Mouse (Mus musculus): ENCODE data around the gene Slc5a5.

Gene Slc5a5

DNA sequence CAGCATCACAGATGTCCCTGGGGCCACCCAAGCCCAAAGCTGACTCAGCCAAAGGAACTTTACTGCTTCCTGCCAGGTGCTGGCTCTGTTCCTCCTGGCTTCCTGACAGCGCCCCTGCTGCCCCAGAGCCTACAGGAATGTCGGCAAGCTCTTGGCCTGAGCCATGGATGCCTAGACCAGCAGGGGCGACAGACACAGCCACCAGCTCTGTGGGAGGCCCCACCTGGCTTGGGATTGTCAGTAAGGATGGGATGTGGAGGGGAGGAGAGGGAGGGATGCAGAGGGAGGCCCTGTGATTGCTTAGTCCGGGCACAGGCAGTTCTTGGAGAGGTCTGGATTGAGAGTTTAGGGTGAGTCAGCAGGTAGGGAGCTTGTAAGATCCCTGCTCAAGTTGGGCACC is 12.4 kb downstream of the Slc5a5 start:
- DNase-seq (ENCODE audit: low spot score in 2 of 2) = no peak

DNA sequence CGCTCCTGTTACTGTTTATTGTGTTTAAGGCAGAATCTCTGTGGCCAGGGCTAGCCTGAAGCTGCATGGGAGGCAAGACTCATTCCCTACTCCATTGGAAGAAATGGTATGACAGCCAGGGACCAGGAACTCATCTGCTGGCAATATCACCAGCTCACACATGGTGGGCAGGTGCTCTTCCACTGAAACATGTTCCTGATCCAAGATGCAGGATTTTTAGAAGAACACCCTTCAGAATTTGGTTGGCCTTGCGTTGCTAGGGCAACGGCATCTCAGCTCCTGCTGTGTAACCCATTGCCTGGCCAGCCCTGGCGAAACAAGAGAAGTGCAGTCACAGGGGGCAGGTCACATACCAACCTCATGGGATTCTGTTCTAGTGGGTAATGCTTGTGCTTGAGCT is 13.1 kb downstream of the Slc5a5 start:
- DNase-seq (ENCODE audit: low spot score in 2 of 2) = no peak

DNA sequence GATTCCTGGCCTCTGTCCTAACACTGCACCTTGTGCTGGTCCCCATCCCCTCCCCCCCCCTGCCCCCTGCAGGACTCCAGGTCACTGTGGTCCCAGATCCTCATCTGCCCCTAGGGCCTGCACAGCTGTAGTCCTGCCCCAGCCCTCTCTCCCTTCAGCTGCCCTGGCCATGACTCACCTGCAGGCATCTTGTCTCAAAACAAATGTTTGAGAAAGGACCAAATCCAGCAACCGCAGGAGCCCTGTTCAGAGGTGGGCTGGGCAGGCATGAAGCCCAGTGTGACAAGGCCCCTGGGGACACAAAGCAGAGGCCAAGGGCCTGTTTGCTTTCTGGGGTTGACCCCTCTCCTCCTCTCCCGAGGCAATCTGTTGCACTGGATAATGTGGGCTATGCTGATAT is 14.4 kb downstream of the Slc5a5 start:
- no peak for DNase-seq (ENCODE audit: low spot score in 2 of 2)

DNA sequence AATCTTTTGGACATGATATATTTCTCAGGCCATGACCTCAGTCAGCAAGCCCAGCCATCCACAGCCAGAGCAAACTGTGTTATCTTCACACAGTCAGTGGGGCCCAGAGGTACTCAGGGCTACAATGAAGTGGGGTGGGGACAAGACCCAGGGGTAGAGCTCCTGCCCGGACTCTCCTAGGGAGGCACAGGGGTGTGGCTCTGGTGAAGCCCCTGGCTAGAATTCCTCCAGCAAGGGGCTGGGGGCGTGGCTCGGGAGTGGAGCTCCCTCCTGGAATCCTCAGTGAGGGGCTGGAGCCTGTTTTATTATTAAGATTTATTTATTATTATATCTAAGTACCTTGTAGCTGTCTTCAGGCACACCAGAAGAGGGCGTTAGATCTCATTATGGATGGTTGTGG is 16.2 kb downstream of the Slc5a5 start:
- no peak for DNase-seq (ENCODE audit: low spot score in 2 of 2)

DNA sequence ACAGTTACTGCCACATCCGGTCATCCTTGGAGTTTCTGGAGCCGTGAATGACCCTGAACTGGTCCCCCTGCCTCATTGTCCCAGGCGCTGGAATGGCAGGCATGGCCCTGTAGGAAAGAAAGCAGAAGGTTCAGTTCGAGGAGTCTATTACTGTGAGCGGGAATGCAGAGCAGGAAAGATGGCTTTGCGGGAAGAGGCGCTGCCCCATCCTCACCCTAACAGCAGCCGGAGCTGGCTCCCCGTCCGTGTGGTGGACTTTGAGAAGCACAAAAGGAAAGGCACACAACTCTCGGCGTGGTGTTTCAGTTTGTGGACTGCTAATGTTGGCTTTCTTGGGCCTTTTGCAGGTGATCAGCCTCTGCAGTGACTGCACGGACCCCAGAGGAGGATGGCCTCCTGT is 18.1 kb downstream of the Slc5a5 start:
- no peak for DNase-seq (ENCODE audit: low spot score in 2 of 2)

DNA sequence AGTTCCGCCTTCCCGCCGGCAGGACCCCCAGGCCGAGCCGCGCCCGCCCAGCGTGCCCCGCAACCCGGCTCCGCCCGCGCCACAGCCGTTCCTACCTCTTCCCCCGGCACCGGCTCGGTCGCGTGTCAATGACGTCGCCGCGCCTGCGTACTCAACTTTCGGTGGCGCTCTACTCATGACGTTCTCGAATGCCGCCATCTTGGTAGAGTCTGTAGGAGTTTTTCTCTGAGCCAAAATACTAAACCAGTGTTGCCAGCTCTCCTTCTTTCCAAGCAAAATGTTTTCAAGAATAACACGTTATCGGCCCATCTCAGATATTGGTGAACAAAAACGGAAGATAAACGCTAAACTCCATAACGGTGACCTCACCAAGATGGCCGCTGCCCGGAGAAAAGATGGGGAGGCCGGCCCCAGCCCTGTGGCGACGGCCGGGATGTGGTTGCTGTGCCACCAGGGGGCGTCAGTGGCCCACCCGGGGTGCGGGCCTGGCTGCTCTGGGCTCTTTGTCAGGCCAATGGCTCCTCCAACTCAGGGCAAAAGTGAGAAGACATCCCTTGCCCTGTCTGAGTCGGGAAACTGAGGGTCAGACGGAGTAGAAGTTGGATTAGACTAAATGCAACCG is 19.1 kb downstream of the Slc5a5 start, which contains the start of gene Ccdc124:
Gene Ccdc124 (minus strand): TSS at position 572 of the 622 bp plus-strand sequence.
- peak; percentile 89 to 97 for DNase-seq (ENCODE audit: low spot score in 2 of 2)

DNA sequence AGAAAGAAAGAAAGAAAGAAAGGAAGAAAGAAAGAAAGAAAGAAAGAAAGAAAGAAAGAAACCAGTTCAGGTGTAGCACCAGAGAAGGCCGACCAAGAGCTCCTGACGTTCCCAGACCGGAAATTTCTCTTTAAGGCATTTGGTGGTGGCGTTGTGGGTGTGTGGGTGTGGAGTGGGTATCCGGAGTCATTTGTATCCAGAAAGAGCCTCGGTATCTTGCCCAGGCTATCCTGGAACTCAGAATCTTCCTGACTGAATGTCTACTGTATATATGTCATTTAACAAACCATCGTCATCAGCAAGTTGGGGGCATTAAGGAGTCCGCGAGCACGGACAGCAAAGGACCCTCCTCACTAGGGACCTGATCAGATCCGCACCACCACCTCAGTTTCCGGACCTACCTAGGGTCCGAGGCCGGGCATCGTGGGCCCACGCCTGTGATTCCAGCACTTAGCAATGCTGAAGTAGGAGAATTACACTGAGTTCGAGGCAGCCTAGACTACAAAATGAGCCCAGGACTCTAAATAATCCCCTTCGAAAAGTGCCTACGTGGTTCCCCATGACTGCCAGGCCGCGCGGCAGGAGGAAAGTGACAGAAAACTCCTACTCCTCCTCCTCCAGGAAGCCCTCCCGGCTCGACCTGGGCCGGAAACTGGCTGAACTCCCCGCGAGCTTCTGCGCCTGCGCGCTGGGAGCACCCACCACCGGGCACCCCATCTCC is 19.8 kb downstream of the Slc5a5 start:
- DNase-seq (ENCODE audit: low spot score in 2 of 2) = no peak

DNA sequence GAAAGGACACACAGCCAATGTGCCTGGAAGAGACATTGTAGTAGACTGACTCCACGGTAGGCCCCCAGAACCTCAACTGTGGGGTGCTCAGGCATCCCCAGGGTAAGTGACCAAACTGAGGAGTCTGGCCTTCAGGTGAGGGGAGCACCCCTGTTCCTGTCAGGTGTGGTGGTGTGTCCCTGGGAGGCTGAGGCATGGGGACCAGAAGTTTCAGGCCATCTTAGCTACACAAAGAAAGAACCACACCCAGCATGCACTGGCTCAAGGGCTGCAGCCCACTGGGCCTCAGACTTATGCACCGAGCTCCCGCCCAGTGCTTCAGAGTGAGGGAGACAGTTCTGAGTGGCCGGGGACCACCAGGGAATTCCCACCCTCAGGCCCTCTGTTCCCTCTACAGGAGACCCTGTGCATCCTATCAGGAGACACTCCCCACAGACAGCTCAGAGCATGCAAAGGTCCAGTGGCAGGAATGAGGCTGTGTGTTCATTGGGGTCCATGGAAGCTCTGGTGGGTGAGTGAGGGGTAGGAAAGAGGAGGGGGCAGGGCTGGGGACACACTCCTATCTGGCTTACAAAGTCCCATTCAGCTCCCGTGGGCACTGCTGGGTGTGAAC is 21.3 kb downstream of the Slc5a5 start:
- DNase-seq (ENCODE audit: low spot score in 2 of 2) = no peak

DNA sequence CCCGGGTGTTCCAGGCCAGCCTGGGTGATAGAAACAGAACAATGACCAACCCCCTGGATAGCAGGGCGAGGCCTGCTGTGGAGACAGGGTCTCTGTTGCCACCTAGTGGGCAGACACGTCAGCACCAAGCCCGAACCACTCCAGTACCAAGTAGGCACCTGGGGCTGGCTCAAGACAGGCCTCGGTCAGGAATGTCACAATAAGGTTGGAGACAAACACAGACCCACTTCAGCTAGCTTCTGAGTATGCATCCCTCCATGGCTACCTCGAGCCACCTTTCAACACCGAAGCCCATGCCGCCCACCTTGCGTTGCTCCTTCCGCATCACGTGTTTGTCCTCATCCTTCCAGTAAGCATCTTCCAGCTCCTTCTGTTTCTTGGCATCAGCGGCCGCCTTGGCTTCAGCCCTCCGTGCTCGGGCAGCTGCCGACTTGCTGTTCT is 22.9 kb downstream of the Slc5a5 start:
- DNase-seq (ENCODE audit: low spot score in 2 of 2) = peak; percentile 64 to 70

DNA sequence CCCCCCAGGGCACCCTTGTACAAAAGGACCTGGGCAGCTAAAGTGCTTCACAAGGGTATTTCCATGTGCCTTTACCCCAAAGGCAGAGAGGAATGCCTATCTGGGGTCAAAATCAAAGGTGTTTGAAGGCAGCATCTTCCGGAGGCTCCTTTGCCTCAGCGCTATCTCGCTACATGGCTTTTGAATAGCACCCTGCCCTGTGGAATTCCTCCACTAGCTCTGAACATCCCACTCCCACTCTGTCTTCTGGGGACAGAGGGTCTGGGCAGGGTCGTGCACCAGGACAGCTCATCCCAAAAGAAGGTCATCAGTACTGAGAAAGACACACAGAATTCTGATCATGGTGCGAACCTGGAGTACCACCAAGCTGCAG is 23.4 kb downstream of the Slc5a5 start:
- no peak for DNase-seq (ENCODE audit: low spot score in 2 of 2)

DNA sequence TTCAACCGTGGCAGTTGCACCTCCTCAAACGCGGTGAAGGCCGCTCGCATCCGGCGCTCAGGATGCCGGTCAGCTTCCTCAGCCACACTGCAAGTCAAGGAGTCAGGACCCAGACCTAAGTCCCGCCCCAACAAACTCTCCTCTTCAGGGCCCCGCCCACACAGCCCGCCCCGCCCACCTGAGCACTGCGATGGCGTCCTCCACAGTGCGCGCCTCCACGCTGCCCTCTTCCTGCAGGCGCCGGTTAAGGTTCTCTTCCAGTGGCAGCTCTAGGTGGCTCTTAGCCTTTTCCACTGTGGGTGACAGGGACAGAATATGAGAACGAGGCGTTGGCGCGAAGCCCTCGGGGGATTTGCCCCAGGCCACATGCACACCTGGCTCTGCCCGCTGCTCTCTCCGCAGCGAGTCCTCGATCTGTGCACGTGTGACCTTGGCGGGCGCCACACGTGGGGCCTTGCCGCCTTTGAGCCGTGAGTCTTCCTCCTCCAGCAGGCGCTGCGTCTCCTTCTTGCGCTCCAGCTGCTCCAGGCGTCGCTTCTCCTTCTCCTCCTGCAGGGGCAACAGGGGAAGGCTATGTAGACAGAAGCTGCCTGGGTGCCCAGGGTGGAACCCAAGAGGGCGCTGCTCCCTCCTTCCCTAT is 23.9 kb downstream of the Slc5a5 start:
- DNase-seq (ENCODE audit: low spot score in 2 of 2) = peak; percentile 36 to 55

DNA sequence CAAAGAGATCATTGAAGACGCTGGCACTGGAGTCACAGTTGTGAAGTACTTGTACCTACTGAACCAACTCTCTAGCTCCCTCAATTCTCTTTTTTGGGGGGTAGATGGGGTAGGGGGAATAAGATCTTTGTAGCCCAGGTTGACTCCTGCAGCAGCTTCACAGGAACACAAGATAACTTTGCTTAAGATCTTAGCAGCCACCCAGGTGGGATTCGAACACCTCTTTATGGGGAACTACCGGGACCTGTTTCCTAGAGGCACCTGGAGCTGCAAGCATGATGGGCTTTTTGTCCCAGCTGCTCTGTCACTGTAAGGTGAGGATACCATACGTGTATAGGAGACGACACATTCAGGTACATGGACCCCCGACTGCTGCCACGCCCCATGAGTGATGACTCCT is 26.0 kb downstream of the Slc5a5 start:
- DNase-seq (ENCODE audit: low spot score in 2 of 2) = no peak

DNA sequence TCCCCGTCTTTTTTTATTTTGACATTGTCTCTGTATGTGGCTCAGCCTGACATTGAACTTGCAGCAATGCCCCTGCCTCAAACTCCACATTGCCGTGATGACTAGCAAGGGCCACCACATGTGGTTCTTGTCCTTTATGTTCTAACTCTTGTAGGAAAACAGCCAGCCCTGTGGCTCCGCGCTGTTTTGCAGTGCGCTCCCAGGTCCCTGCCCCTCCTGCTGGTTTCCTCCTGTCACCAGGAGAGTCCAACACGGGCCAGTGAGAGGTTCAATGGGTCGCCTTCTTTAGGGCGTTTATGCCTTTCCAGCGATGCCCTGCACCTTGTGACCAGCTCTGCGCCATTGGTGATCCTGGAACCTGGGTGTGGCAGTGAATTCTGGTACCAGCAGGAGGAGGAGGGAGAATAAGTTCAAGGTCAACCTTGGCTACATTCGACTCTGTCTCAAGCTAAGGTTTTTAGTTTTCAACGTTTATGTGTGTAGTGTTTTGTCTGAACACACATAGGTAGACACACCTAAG is 26.5 kb downstream of the Slc5a5 start:
- no peak for DNase-seq (ENCODE audit: low spot score in 2 of 2)

DNA sequence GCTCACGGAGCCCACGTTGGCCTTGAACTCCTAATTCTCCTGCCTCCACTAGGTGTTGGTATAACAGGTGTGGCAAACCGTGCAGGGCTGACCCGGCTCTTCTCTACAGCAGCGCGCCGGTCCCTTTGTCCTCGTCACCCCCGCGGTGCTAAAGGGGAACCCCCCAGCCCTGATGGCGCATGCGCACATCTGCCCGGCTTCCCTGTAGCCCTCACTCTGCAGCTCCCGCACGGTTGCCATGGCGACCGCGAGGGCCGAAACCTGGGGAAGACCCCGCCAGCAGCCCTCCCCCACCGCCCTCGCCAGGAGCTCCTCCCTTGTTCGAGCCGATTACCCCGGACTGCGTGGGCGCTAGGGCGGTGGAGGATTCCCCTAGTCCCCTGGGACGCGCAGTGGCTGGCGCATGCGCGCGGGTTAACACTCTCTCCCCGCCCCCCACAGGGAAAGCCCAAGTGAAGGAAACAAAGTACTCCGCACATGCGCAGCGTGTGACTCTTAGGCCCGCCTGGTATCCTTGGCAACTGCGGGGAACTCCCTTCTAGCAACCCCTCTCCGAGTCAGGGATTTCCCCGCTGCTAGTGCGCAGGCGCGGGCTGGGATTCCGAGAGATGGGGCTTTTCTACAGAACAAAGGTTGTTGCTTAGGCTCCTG is 27.1 kb downstream of the Slc5a5 start:
- peak; percentile 95 to 97 for DNase-seq (ENCODE audit: low spot score in 2 of 2)

DNA sequence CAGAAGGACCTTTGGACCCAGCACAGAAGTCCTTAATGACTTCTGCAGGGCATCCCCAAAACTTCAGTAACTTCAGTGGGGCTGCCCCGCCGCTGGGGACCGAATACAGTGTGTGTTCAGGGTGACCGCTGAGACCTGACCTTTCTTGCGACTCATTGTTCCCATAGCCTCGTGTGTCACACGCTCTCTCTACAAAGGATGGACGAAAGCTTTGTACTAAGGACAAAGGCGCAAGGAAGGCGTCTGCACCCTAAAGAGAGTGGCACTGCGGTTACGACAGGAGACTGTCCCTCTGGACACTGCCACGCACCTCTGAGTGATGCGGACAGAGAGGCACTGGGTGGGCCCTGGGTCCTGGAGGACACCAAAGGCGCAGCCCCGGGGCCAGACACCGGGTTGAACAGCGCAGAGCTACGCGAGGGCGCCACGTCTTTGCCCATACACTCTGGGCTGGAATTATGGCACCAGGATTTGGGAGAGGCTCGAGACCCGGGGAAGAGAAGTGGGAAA is 27.8 kb downstream of the Slc5a5 start:
- no peak for DNase-seq (ENCODE audit: low spot score in 2 of 2)

DNA sequence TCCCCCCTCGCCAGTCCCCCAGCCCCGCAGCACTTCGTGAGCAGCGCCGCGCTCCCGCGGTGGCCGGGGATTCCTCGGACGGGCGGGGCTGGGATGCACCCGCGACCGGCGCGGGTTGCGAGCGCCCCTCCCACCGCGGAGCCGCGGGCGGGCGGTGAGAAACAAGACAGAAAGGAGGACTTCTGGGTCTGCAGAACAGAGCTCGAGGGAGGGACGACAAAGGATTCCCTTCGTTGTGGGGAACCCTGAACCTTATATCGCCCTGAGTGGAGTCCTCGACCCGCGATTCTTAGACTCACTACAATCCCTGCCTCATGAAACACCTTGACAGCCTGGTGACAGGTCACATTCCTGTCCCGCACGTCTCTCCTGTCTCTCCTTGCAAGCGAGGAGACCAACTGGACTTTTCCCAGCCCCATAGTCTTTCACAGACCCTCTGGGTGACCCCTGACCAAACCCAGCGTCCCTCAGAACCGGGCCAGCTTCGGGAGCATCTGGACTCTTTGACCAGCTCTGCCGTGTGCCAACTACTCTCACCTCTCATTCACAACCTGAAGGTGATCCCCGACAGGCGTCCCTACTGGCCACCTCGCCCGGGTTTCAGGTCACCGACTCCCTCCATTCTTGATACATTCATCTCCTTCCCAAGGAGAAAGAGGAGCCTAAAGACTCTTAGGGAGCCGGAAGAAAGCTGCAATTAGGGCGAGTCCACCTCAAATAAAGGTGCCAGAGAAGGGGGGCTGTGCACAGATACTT is 28.4 kb downstream of the Slc5a5 start:
- no peak for DNase-seq (ENCODE audit: low spot score in 2 of 2)

DNA sequence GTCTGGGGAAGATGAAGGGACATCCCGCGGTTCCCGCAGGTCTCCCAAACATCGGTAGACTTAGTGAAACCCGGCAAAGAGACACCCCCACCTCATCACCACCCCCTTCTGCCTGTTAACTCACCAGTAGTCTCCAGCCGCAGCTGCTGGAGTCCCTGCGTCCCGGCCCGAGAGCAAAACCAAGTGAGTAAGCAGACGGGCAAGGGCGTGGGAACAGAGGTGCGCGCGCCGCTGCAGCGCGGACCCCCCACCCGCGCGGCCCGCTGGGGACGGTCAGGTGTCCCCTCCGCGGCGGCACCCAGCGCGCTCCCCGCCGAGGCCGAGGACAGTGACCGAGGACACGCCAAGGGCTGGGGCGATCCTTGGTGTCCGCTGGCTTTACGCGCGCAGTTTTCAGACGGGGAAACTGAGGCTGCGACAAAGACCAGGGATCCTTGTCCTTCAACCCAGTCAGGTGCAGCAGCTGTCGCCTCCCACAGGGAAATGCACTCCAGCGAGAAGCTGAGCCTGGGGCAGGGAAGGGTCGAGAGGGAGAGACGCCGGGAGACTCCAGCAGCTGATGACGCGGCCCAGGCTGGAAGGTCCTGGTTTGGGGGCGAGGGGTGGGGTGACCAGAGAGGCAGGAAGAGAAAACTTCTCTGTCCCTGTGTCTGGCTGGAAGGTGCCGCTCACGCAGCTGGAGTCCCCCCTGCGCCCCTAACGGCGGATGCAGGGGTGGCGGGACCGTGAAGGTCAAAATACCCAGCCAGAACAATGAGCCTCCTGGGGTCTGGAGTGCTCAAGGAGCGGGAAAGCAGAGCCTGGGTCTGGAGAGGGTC is 29.5 kb downstream of the Slc5a5 start, which contains the start of gene Kcnn1:
Gene Kcnn1 (minus strand): TSS at position 435 of the 818 bp plus-strand sequence.
- no peak for DNase-seq (ENCODE audit: low spot score in 2 of 2)

DNA sequence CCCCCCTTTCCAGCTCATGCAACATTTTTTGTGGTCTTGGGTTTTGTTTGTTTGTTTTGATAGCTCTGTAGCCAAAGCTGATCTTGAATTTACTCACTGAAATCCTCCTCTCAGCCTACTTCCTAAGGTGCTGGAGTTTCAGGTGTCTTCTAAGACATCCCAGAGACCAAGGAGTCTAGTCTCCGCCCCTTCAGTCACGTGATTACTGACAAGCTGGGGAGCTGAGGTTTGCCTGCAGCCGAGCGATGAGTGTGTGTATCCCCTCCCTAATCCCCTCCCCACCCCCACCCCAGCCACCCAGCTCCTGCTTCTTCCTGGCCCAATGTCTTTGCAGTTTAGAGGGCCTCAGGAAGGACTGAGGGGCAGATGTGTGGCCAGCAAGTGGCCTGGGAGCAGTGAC is 35.0 kb downstream of the Slc5a5 start:
- no peak for DNase-seq (ENCODE audit: low spot score in 2 of 2)

DNA sequence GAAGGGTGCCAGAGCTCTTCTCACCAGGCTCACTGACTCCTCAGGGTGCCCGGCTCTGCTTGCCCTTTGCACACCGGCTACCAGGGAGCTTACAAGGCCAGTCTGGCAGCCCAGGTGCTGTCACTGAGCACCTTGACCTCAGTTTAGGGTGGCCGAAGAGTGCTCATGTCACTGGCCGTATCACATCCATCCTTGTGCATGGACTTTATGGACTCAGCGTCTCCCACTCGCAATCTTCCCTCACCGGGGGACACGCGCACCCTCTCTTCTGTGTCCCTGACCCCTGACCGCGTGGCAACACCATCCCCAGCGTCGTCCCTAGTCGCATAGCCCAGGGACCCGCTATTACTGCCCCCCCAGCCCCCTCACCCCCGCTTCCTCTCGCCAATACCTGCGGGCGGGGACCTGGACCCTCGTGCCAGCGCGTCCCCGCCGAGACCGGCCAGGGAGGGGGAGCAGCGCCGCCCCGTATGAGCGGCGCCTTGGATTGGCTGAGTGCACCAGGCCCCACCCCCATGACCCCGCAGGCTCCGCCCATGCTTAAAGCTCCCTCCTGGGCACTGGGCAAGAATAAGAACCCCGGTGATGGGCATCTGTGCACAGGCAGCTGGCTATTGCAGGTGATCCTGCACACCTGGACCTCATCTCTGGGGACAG is 35.9 kb downstream of the Slc5a5 start:
- DNase-seq (ENCODE audit: low spot score in 2 of 2) = no peak
